Mouse (Mus musculus) layer of hippocampus, postnatal 25 days (tissue): Measurements from ENCODE around the gene Xpnpep1. TPM values are rescaled to one million over a fixed set of nuclear protein-coding genes. Genes with fewer than 3 reads are reported as not detected.

ENCODE experiments used
- DNase-seq, 2 experiments: peaks; one replicate each; pipeline ENCODE4 v3.0.0; 2022; ENCODE audit warnings: mixed read lengths in 2 of 2, low spot score in 1 of 2; ENCODE audit errors: extremely low spot score in 1 of 2
- total RNA-seq, 2 experiments: library from RNA; stranded (reverse); gene quantifications; 2 replicates each; pipeline ENCODE4 v1.2.3; 2021

Xpnpep1 gene
- total RNA-seq, 2 experiments from 2014 or later: 91.1 to 104 TPM

GRCm38 (mm10) chr19:53033159-53033943 is 6.7 kb downstream of the Xpnpep1 start:
- no peak for DNase-seq

- no peak for DNase-seq
These were observed 7.4 kb downstream of the Xpnpep1 start for GRCm38 (mm10) chr19:53032647-53033046.

DNA sequence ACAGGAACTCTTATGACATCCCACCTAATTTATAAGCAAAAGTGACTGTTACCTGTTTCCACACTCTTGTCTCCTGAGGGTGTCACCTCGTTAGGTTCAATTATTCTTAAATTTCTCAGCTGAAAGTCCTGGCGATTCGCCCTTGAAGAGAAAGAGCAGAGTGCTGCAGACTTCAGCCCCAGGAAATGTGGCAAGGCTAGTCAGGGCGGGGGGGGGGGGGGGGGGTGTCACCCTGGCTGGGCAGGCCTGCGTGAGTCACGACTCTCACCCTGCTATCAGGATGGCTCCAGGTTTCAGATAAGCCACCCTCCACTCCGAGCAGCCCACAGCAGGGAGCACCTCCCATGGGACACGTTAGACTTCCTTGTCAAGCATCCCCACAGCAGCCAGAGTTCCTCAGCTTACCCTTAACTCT is 8.1 kb downstream of the Xpnpep1 start:
- no peak for DNase-seq

GRCm38 (mm10) chr19:53030279-53030678 is 9.7 kb downstream of the Xpnpep1 start:
- no peak for DNase-seq

GRCm38 (mm10) chr19:53029686-53030085 is 10.3 kb downstream of the Xpnpep1 start:
- no peak for DNase-seq

GRCm38 (mm10) chr19:53029045-53029444 is 11.0 kb downstream of the Xpnpep1 start:
- no peak for DNase-seq

DNA sequence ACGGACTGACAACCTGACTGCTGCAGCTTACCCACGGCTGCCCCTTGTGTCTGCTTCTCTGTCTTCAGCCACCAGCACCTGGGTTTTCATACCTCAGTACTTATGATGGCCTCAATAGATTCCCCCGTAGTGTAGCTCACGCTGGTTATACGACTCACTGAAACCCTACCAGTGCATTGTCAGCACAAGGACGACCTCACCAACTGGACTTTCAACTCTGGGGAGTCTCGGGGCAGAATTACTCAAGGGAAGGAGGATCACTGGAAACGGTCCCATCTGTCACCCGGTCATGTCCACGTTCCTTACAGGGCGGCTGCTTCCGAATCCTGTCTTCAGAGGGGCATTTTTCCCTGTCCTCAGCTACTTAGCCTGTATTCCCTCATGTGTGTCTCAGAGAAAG is 11.8 kb downstream of the Xpnpep1 start:
- DNase-seq: no peak

DNA sequence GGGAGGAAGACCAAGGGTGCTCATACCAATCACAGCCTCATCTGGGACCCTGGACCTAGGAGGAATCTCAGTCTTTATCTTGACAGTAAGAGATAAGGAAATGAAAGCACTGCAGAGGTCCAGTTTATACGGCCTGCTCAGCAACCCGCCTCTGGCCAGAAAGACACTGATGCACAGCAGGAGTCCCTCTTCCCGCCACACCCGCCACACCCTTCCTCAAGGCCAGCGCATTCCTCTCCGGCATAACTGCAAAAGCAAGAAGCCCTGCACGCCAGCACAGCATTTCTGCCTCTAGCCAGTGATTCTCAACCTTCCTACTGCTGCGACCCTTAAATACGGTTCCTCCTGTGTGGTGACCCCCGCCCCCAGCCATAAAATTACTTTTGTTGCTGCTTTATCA is 16.8 kb downstream of the Xpnpep1 start:
- DNase-seq: no peak

- no peak for DNase-seq
These were observed 17.9 kb downstream of the Xpnpep1 start for GRCm38 (mm10) chr19:53022037-53022614.

- DNase-seq: no peak
These were observed 18.5 kb downstream of the Xpnpep1 start for GRCm38 (mm10) chr19:53021537-53021936.

- peak; percentile 60 to 73 for DNase-seq
These were observed 20.1 kb downstream of the Xpnpep1 start for GRCm38 (mm10) chr19:53019716-53020463.

DNA sequence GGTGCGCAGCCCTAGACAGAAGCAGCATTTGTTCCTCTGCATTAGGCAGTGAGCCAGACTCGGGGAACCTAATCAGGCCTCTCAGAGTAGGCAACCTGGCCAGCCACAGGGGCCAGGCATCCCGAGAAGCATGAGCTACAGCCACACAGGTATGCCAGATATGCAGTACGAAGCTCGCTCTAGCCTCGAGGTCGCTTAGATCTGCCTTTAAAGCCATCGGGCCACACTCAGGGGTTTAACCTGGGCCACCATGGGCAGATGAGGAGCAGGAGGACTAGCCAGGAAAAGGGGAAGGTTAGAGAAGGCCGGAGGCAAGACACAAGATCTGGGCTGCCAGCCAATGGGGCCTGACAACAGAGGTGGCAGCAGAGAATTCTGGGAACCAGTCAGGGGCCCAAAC is 22.1 kb downstream of the Xpnpep1 start:
- DNase-seq: no peak

- DNase-seq: no peak
These were observed 22.8 kb downstream of the Xpnpep1 start for GRCm38 (mm10) chr19:53017248-53017647.

GRCm38 (mm10) chr19:53014910-53015710 is 24.9 kb downstream of the Xpnpep1 start:
- DNase-seq: no peak

- DNase-seq: no peak
These were observed 26.3 kb downstream of the Xpnpep1 start for GRCm38 (mm10) chr19:53013744-53014143.

DNA sequence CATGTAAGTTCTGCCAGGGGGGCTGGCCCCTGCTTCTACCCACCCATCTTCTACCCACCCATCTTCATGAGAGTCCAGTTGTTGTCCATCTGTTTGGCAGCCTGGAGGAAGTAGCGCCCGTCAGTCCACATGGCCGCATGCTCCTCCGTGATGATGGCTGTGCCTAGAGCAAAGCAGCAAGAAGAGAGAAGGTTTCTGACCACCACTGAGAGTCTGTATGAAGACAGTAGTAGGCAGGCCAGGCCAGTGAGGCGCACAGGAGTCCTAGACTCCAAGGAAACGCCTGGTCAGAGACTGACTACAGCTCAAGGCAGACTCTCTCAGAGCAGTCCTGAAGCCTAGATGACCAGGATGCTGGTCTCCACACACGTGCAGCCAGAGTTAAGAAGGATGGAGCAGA is 26.7 kb downstream of the Xpnpep1 start:
- no peak for DNase-seq

DNA sequence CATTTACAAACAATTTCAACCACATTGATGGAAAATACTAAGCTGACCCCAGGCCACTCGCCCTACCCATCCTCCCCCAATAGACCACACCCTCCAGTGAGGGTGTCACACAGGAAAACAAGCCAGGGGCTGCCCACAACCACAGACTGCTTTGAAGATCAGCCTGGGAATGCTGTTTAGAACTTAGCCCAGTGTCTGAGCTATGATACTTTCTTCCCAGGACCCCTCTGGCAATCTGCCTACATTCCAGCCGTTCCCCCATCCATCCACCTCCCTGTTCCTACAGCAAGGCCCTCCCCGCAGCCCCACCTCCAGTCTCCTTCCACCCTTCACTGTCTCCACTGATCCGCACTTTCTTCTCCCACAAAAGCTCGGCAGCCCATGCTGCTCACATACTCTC is 29.1 kb downstream of the Xpnpep1 start:
- DNase-seq: no peak

- no peak for DNase-seq
These were observed 31.1 kb downstream of the Xpnpep1 start for GRCm38 (mm10) chr19:53008921-53009320.

DNA sequence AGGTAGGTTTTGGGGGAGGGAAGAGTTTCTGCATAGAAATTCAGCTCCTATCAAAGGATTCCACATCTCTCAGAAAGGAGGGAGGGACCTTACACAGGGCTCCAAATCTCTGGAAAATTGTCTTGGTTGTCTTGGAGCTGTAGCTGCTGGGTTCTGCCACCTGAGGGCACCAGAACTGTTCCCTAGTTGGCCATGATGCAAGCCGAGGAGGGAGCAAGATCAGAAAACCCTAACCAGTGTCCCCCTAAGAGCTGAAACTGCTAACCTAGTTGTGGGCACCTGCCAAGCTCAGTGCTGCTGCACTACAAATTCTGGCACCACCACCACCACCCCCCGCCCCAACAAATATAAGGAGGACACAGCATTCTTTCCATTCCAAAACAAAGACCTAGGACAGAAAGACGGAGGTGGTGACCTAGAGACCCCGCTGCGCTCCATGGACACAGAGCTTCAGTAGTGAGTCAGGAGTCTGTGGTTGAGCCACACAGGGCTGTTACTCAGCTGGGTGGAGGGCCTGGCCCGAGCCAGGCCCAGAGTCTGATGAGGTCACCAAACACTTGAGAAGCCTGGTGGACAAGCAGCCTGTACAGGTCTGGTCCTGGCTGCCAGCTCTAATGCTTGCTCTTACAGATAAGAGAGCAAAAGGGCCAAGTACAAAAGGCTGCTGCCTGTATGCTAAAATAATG is 31.9 kb downstream of the Xpnpep1 start:
- peak in 1 of 2 experiments; percentile 64 for DNase-seq

DNA sequence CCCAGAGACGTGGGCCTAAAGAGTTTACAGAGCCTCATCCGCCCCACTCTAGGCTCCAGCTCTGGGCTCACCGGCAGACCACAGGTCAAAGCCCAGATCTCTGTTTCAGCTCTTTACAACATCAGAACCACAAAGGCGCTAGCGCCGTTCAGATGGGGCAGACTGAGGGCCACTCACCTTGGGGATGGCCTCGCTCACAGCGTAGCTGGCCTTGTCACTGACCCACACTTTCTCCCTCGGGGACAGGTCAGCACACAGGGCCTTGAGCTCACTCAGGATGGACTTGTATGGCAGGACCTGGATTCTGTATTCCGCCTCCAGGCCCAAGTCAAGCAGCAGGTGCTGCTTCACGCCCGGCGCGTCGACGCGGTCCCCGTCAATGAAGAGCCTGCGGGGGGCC is 34.0 kb downstream of the Xpnpep1 start:
- no peak for DNase-seq
